Mouse (Mus musculus) myocyte (in vitro differentiated cells): ENCODE measurements around the gene Clnk.

Experiments used
- E2F4 ChIP-seq: IDR thresholded peaks from one replicate; pipeline ENCODE4 v1.6.1; 2011; ENCODE audit warnings: mild to moderate bottlenecking, control low read depth, moderate library complexity; ENCODE audit not compliant: insufficient read depth
- MAX ChIP-seq: IDR thresholded peaks from one replicate; pipeline ENCODE4 v1.6.1; 2011; ENCODE audit warnings: low read depth, mild to moderate bottlenecking, control low read depth
- MYOD1 ChIP-seq, 3 experiments: IDR thresholded peaks; one replicate each; pipeline ENCODE4 v1.6.1; 2011; ENCODE audit warnings: control low read depth in 2 of 3, low read depth in 2 of 3, mild to moderate bottlenecking in 2 of 3, moderate library complexity in 1 of 3; ENCODE audit not compliant: insufficient read length in 2 of 3, control insufficient read depth in 1 of 3
- MYOG ChIP-seq, 3 experiments: IDR thresholded peaks; one replicate each; pipeline ENCODE4 v1.6.1; 2011; ENCODE audit warnings: control low read depth in 2 of 3, low read depth in 2 of 3, mild to moderate bottlenecking in 2 of 3; ENCODE audit not compliant: insufficient read length in 2 of 3, control insufficient read depth in 1 of 3, insufficient read depth in 1 of 3
- POLR2A ChIP-seq: IDR thresholded peaks from one replicate; pipeline ENCODE4 v1.6.1; 2011; ENCODE audit warnings: low read depth, mild to moderate bottlenecking, control low read depth, moderate library complexity; ENCODE audit not compliant: insufficient read length
- POLR2AphosphoS2 ChIP-seq: IDR thresholded peaks from one replicate; pipeline ENCODE4 v1.6.1; 2011; ENCODE audit warnings: low read depth, control low read depth; ENCODE audit not compliant: insufficient read length
- REST ChIP-seq: IDR thresholded peaks from one replicate; pipeline ENCODE4 v1.6.1; 2011; ENCODE audit warnings: mild to moderate bottlenecking, control low read depth, moderate library complexity; ENCODE audit not compliant: insufficient read depth, insufficient read length
- TCF12 ChIP-seq: IDR thresholded peaks from one replicate; pipeline ENCODE4 v1.6.1; 2011; ENCODE audit warnings: mild to moderate bottlenecking, control low read depth; ENCODE audit not compliant: poor library complexity, insufficient read depth, severe bottlenecking
- USF1 ChIP-seq: IDR thresholded peaks from one replicate; pipeline ENCODE4 v1.6.1; 2011; ENCODE audit warnings: low read depth, mild to moderate bottlenecking, control low read depth, moderate library complexity

DNA sequence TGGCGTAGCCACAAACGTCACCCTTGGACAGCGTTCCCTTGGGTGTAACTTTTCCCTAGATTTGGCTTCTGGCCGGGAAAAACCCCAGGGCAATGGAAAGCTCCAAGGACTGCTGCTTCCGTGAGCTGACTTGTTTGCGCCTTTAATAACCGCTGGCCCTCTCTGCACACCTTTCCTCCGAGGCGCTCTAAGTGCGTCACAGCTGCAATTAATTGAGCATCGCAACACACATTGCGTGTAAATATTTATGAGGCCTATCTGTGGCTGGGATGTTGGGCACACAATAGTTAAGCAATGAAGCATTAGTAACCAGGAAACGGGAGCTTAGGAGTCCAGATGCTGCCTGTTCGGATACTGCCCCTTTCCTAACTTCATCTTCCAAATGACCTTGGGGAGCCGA lies 90.5 kb downstream of the Clnk start:
- TF ChIP-seq POLR2A (no peak), POLR2AphosphoS2 (no peak), TCF12 (no peak), MAX (no peak), MYOD1 (IDR thresholded peaks at IDR 0.05; ENCODE audit: control insufficient read depth in 1 of 3, insufficient read length in 2 of 3, low read depth in 2 of 3) (no peak), E2F4 (no peak), USF1 (no peak), MYOG (IDR thresholded peaks at IDR 0.05; ENCODE audit: control insufficient read depth in 1 of 3, insufficient read depth in 1 of 3, insufficient read length in 2 of 3, low read depth in 2 of 3) (no peak), REST (no peak)
